Mouse (Mus musculus) heart, postnatal 4 days (tissue): ENCODE data around the gene Stk32c. TPM values are rescaled to one million over a fixed set of nuclear protein-coding genes. Genes with fewer than 3 reads are reported as not detected.

Source experiments
- DNase-seq: peaks from one replicate; pipeline ENCODE4 v3.0.0; 2021
- total RNA-seq, 2 experiments: library from RNA; stranded (reverse); gene quantifications; 2 replicates each; pipeline ENCODE4 v1.2.3; 2021

The Stk32c gene
- total RNA-seq, result 1 to 10 TPM; 3.3 to 3.4 TPM

GRCm38 (mm10) chr7:139212754-139213745 is at the start of gene Stk32c, which contains the start of gene Lrrc27:
TSS of gene Stk32c (minus strand) at chr7:139213307.
TSS of gene Lrrc27 (plus strand) at chr7:139212988.
- DNase-seq, result peak; percentile 98

- DNase-seq, result no peak
Observed at GRCm38 (mm10) chr7:139257752-139258542, 44.8 kb upstream of the Stk32c start.

- no peak for DNase-seq
Observed at GRCm38 (mm10) chr7:139254626-139255025, 41.5 kb upstream of the Stk32c start.

GRCm38 (mm10) chr7:139253462-139253861 is 40.4 kb upstream of the Stk32c start:
- no peak for DNase-seq

- no peak for DNase-seq
Observed at GRCm38 (mm10) chr7:139252986-139253385, 39.9 kb upstream of the Stk32c start.

GRCm38 (mm10) chr7:139252566-139252965 is 39.5 kb upstream of the Stk32c start:
- DNase-seq, result no peak

GRCm38 (mm10) chr7:139251881-139252301 is 38.8 kb upstream of the Stk32c start:
- peak; percentile 80 for DNase-seq

- no peak for DNase-seq
Observed at GRCm38 (mm10) chr7:139249406-139250210, 36.5 kb upstream of the Stk32c start.

GRCm38 (mm10) chr7:139248615-139249405 is 35.7 kb upstream of the Stk32c start:
- DNase-seq, result peak; percentile 39

GRCm38 (mm10) chr7:139247881-139248614 is 34.9 kb upstream of the Stk32c start, which contains the start of gene Pwwp2b:
TSS of gene Pwwp2b (plus strand) at chr7:139248482.
- peak; percentile 86 for DNase-seq

- DNase-seq, result peak; percentile 57
Observed at GRCm38 (mm10) chr7:139246931-139247880, 34.1 kb upstream of the Stk32c start.

- DNase-seq, result no peak
Observed at GRCm38 (mm10) chr7:139246086-139246485, 33.0 kb upstream of the Stk32c start.

GRCm38 (mm10) chr7:139239432-139239831 is 26.3 kb upstream of the Stk32c start:
- no peak for DNase-seq

GRCm38 (mm10) chr7:139235651-139236358 is 22.7 kb upstream of the Stk32c start:
- no peak for DNase-seq

GRCm38 (mm10) chr7:139234426-139235188 is 21.5 kb upstream of the Stk32c start:
- peak; percentile 75 for DNase-seq

- peak; percentile 94 for DNase-seq
Observed at GRCm38 (mm10) chr7:139233714-139234113, 20.6 kb upstream of the Stk32c start.

GRCm38 (mm10) chr7:139230241-139230640 is 17.1 kb upstream of the Stk32c start:
- DNase-seq, result no peak

- DNase-seq, result no peak
Observed at GRCm38 (mm10) chr7:139229837-139230236, 16.7 kb upstream of the Stk32c start.
